Mouse (Mus musculus) limb, embryonic 15.5 days (tissue): ENCODE data around the gene Cnot10. TPM values are rescaled to one million over a fixed set of nuclear protein-coding genes. Genes with fewer than 3 reads are reported as not detected.
A peak's percentile ranks its signal among the peaks of the same experiment; 100 is the strongest.

Experiments
- ATAC-seq: fragments of 200-750 bp; cut with Nextera tagmentation; 2 replicates; pipeline ENCODE4 v1.8.0; 2017; ENCODE audit warnings: low read depth, moderate TSS enrichment; ENCODE audit not compliant: insufficient number of reproducible peaks, low FRiP score, low TSS enrichment
- H3K27ac ChIP-seq: fragments of 300-500 bp; sonication (generic); 2 replicates; pipeline ENCODE4 v1.5.1; 2015; ENCODE audit warnings: moderate library complexity, mild to moderate bottlenecking, inconsistent platforms
- H3K27me3 ChIP-seq: fragments of 300-500 bp; sonication (generic); 2 replicates; pipeline ENCODE4 v1.6.1; 2015; ENCODE audit warnings: inconsistent platforms
- H3K36me3 ChIP-seq: fragments of 300-500 bp; sonication (generic); 2 replicates; pipeline ENCODE4 v1.6.1; 2015; ENCODE audit warnings: inconsistent platforms
- H3K4me1 ChIP-seq: fragments of 300-500 bp; sonication (generic); 2 replicates; pipeline ENCODE4 v1.6.1; 2015; ENCODE audit warnings: inconsistent platforms
- H3K4me2 ChIP-seq: fragments of 300-500 bp; sonication (generic); 2 replicates; pipeline ENCODE4 v1.6.1; 2015; ENCODE audit warnings: mild to moderate bottlenecking, inconsistent platforms
- H3K4me3 ChIP-seq: fragments of 300-500 bp; sonication (generic); 2 replicates; pipeline ENCODE4 v1.5.1; 2015; ENCODE audit warnings: mild to moderate bottlenecking, inconsistent platforms
- H3K9ac ChIP-seq: fragments of 300-500 bp; sonication (generic); 2 replicates; pipeline ENCODE4 v1.6.1; 2015; ENCODE audit warnings: inconsistent platforms
- H3K9me3 ChIP-seq: fragments of 300-500 bp; sonication (generic); 2 replicates; pipeline ENCODE4 v1.6.1; 2016; ENCODE audit warnings: inconsistent platforms
- WGBS: fragments of 180-500 bp; shearing (Covaris S2); methylation state at CpG from one replicate; pipeline ENCODE4 v1.1.7; 2015; 5-methylcytosine and 5-hydroxymethylcytosine counted together
- polyA plus RNA-seq: library from polyadenylated mRNA; unstranded; fragments of >200 nt; fragmentation: Nextera tagmentation; extraction: Ambion mirVana; gene quantifications from 2 replicates; pipeline ENCODE4 v1.2.1, GENCODE M21; 2015

Gene Cnot10
- polyA plus RNA-seq, 1 experiment from 2014 or later: 60.9 TPM

GRCm38 (mm10) chr9:114564667-114565066 is 75.3 kb downstream of the Cnot10 start:
- H3K9ac ChIP-seq: no peak overlapping the region
- H3K4me2 ChIP-seq: peak overlapping the region; percentile 97
- 2% methylated on average over 10 of the region's 10 CpGs for WGBS
- no peak for ATAC-seq
- no peak overlapping the region for H3K27ac ChIP-seq
- H3K4me1 ChIP-seq: peaks cover 44% of the 10 kb centered on the region
- H3K9me3 ChIP-seq: no peaks in the 10 kb centered on the region
- no peaks in the 10 kb centered on the region for H3K36me3 ChIP-seq
- H3K27me3 ChIP-seq: peaks cover 46% of the 10 kb centered on the region
- peak overlapping the region; percentile 58 for H3K4me3 ChIP-seq

GRCm38 (mm10) chr9:114563761-114564606 is 76.0 kb downstream of the Cnot10 start, which contains the start of gene Trim71:
TSS of gene Trim71 (minus strand) at chr9:114564369.
- no peaks in the 10 kb centered on the region for H3K9me3 ChIP-seq
- H3K36me3 ChIP-seq: no peaks in the 10 kb centered on the region
- under 1% methylated on average over 88 of the region's 91 CpGs for WGBS
- H3K4me3 ChIP-seq: peak within 1 kb of the TSS; percentile 58
- H3K4me2 ChIP-seq: peak within 1 kb of the TSS; percentile 97
- H3K9ac ChIP-seq: peak within 1 kb of the TSS; percentile 37
- H3K4me1 ChIP-seq: peaks cover 44% of the 10 kb centered on the region
- H3K27me3 ChIP-seq: peaks cover 53% of the 10 kb centered on the region
- peak; percentile 30; the same call in 1 of the 2 replicates for ATAC-seq
- no peak within 1 kb of the TSS for H3K27ac ChIP-seq

DNA sequence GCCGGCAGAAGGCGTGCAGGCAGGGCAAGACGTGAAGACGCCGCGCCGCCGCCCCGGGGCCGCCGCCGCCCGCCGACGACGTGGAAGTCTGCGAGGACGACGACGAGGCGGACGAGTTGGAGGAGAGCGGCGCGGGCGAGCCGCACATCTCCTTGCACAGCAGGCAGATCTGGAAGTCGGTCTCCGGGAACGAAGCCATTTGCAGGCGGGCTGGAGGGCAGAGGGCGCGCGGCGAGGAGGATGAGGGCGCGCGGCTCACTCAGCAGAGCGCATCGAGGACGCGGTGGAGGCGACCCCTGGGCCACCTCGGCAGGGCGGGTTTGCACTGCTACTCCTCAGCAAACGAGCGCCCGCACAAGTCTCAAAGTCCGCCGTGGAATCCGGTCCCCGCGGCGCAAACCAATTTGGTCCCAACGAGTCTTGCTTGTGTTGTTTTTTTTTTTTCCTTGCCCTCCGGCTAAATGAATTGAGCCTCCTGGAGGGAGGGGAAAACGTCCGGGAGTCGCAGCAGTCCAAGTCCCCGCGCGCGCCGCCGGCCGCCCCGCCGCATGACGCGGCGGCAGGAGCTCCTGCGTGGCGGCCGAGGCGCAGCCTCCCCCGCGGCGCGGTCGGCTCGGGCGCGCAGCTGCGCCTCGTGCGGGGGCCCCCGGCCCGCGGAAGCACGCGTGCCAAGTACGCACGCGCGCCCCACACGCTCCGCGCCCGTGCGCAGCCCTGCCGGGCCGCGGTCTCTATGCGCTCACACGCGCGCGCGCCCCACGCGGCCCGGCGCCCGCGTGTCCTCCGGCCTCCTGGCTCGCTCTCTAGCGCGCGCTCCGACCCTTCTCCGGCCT is 76.8 kb downstream of the Cnot10 start:
- Histone ChIP-seq H3K4me2 (peak overlapping the region; percentile 97), H3K4me1 (peaks cover 44% of the 10 kb centered on the region), H3K4me3 (peak overlapping the region; percentile 58), H3K9me3 (no peaks in the 10 kb centered on the region), H3K27me3 (peaks cover 56% of the 10 kb centered on the region), H3K27ac (no peak overlapping the region), H3K36me3 (no peaks in the 10 kb centered on the region), H3K9ac (peak overlapping the region; percentile 37; the same call in 1 of the 2 replicates)
- ATAC-seq: no peak
- under 1% methylated on average over 103 of the region's 122 CpGs for WGBS

- ATAC-seq: no peak
- Histone ChIP-seq H3K27ac (no peak overlapping the region), H3K4me2 (peak overlapping the region; percentile 97), H3K27me3 (peaks cover 59% of the 10 kb centered on the region), H3K4me1 (peaks cover 44% of the 10 kb centered on the region), H3K9me3 (no peaks in the 10 kb centered on the region), H3K4me3 (peak overlapping the region; percentile 58), H3K36me3 (no peaks in the 10 kb centered on the region), H3K9ac (0 out of 2 replicates have a peak overlapping the region, but pooled peaks have one; percentile 23)
- under 1% methylated on average over 87 of the region's 101 CpGs for WGBS
Observed at GRCm38 (mm10) chr9:114562031-114562918, 77.7 kb downstream of the Cnot10 start.

DNA sequence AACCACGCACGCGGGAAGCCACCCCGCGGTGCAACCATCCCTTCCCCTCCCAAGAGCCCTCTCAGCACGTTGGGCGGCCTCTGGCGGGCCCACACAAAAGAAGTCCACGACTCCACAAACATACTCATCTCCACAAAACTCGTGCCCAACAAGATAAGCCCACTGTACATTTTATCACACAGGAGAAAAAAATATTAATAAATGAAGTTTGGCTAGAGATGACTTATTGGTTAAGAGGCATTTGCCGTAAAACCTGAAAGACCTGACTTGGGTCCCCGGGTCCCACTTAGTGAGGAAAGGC is 78.4 kb downstream of the Cnot10 start:
- peaks cover 44% of the 10 kb centered on the region for H3K4me1 ChIP-seq
- 9% methylated on average over 12 of the region's 12 CpGs for WGBS
- peak overlapping the region; percentile 97; the same call in 1 of the 2 replicates for H3K4me2 ChIP-seq
- ATAC-seq: no peak
- no peak overlapping the region for H3K27ac ChIP-seq
- peak overlapping the region; percentile 58 for H3K4me3 ChIP-seq
- peaks cover 59% of the 10 kb centered on the region for H3K27me3 ChIP-seq
- no peaks in the 10 kb centered on the region for H3K36me3 ChIP-seq
- H3K9me3 ChIP-seq: no peaks in the 10 kb centered on the region
- no peak overlapping the region for H3K9ac ChIP-seq

- Histone ChIP-seq H3K27ac (no peak overlapping the region), H3K36me3 (no peaks in the 10 kb centered on the region), H3K9ac (no peak overlapping the region), H3K27me3 (peaks cover 59% of the 10 kb centered on the region), H3K4me3 (peak overlapping the region; percentile 58), H3K4me1 (peaks cover 44% of the 10 kb centered on the region), H3K9me3 (no peaks in the 10 kb centered on the region), H3K4me2 (peak overlapping the region; percentile 97)
- no peak for ATAC-seq
- 4% methylated on average over 36 of the region's 36 CpGs for WGBS
Observed at GRCm38 (mm10) chr9:114560771-114561670, 79.0 kb downstream of the Cnot10 start.

- no peak overlapping the region for H3K4me2 ChIP-seq
- H3K4me3 ChIP-seq: no peak overlapping the region
- H3K9me3 ChIP-seq: no peaks in the 10 kb centered on the region
- H3K4me1 ChIP-seq: peaks cover 44% of the 10 kb centered on the region
- H3K36me3 ChIP-seq: no peaks in the 10 kb centered on the region
- no peak for ATAC-seq
- no peak overlapping the region for H3K9ac ChIP-seq
- 24% methylated on average over 7 of the region's 7 CpGs for WGBS
- no peak overlapping the region for H3K27ac ChIP-seq
- H3K27me3 ChIP-seq: peaks cover 59% of the 10 kb centered on the region
Observed at GRCm38 (mm10) chr9:114560141-114560540, 79.8 kb downstream of the Cnot10 start.

DNA sequence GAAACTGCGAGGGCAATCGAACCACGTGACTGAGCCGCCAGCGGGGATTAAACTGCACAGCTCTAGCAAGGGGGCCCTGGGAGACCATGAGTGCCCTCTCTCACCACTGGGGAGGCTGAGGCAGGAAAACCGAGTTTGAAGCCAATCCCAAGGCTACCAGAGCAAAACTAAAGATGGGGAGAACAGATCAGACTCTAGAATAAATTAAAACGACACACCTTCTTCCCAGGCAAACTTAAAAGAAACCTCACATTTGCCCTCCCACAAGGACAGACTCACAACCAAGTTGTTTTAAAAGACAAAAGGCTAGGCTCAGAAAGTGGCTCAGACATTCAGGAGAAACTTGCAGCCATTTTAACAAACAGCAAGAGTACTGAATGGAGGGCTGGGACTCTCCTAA is 82.9 kb downstream of the Cnot10 start:
- Histone ChIP-seq H3K9me3 (no peaks in the 10 kb centered on the region), H3K9ac (no peak overlapping the region), H3K27ac (no peak overlapping the region), H3K27me3 (peaks cover 36% of the 10 kb centered on the region), H3K4me3 (no peak overlapping the region), H3K36me3 (no peaks in the 10 kb centered on the region), H3K4me2 (no peak overlapping the region), H3K4me1 (peaks cover 25% of the 10 kb centered on the region)
- ATAC-seq: no peak
- WGBS: 32% methylated on average over 7 of the region's 7 CpGs

DNA sequence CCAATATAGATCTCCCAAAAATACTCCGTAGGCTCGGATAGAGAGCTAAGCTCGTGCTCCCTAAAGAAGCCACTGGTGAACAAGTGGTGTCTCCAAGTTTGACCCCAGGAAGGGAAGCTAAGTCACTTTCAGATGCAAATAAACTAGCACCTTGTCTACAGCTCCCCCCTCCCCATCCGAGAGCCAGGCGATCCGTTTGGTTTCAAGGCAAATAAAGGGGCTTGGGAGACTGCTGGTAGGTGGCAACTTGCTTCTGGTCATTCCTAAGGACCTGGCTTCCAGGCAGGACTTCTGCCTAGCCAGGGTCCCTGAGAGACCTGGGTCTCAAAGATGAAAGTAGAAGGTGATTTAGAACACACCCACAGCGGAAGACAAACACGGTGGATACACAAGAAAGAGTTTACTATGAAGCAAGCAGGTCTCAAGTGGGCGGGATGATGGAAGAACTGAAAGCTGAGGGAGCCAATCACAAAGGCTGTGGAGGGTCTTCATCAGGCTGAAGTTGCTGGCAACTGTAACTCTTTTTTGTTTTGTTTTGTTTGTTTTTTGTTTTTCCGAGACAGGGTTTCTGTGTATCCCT is 83.6 kb downstream of the Cnot10 start:
- H3K36me3 ChIP-seq: no peaks in the 10 kb centered on the region
- H3K9ac ChIP-seq: no peak overlapping the region
- H3K9me3 ChIP-seq: no peaks in the 10 kb centered on the region
- peaks cover 29% of the 10 kb centered on the region for H3K27me3 ChIP-seq
- H3K27ac ChIP-seq: no peak overlapping the region
- peaks cover 20% of the 10 kb centered on the region for H3K4me1 ChIP-seq
- no peak overlapping the region for H3K4me2 ChIP-seq
- WGBS: 51% methylated on average over 10 of the region's 10 CpGs
- no peak for ATAC-seq
- H3K4me3 ChIP-seq: no peak overlapping the region

GRCm38 (mm10) chr9:114554355-114554979 is 85.5 kb downstream of the Cnot10 start:
- no peak overlapping the region for H3K9ac ChIP-seq
- no peaks in the 10 kb centered on the region for H3K36me3 ChIP-seq
- 56% methylated on average over 5 of the region's 5 CpGs for WGBS
- H3K27me3 ChIP-seq: peaks cover 11% of the 10 kb centered on the region
- no peak overlapping the region for H3K27ac ChIP-seq
- H3K4me3 ChIP-seq: no peak overlapping the region
- H3K4me2 ChIP-seq: no peak overlapping the region
- ATAC-seq: no peak; the same call in 1 of the 2 replicates
- H3K4me1 ChIP-seq: peaks cover 8% of the 10 kb centered on the region
- no peaks in the 10 kb centered on the region for H3K9me3 ChIP-seq
